11 mouse cellular contexts compared by ENCODE assay signal in genomic region chr11:68113454-68114100, GRCm38 (mm10).
A peak's percentile ranks its signal among the peaks of the same experiment; 100 is the strongest.
DNase-seq lines count a peak whose midpoint lies in the region; ATAC-seq and TF ChIP-seq lines count a peak whose summit lies in the region.
"Had no signal": no experiment of that assay in that cellular context is flagged by ENCODE, and none has a peak within 500 bp of the region (broad histone marks: within the 10 kb centered on the region; RNA-seq: fewer than 3 reads in every experiment).

No protein-coding gene starts in this region.

- ATAC-seq in heart, embryonic 11.5 days (replicated peaks; ENCODE audit: insufficient number of reproducible peaks, low FRiP score, low TSS enrichment), result no peak
- no peak for ATAC-seq in forebrain, embryonic 11.5 days (replicated peaks; ENCODE audit: low FRiP score)
- no peak for ATAC-seq in hindbrain, postnatal 0 days
- peak; percentile 34; the same call in 1 of the 2 replicates for ATAC-seq in midbrain, embryonic 13.5 days
- ATAC-seq: inflammation-experienced regulatory T-cells, adult 6 months had no signal

- H3K4me3 ChIP-seq in heart, embryonic 11.5 days (ENCODE audit: low read depth, low read length), result no peak overlapping the region
- no peak overlapping the region for H3K4me3 ChIP-seq in forebrain, embryonic 11.5 days (ENCODE audit: low read depth, low read length)
- H3K4me3 ChIP-seq in hindbrain, postnatal 0 days (ENCODE audit: low read length), result no peak overlapping the region
- no peak overlapping the region for H3K4me3 ChIP-seq in midbrain, embryonic 13.5 days (replicated peaks)
- H3K4me3 ChIP-seq: limb, embryonic 12.5 days had no signal

- H3K27me3 ChIP-seq in heart, embryonic 11.5 days (ENCODE audit: control insufficient read depth, insufficient read depth, low read length), result no peaks in the 10 kb centered on the region
- no peaks in the 10 kb centered on the region for H3K27me3 ChIP-seq in forebrain, embryonic 11.5 days (ENCODE audit: control insufficient read depth, insufficient read depth, low read length)
- no peaks in the 10 kb centered on the region for H3K27me3 ChIP-seq in hindbrain, postnatal 0 days (ENCODE audit: insufficient read depth, low read length)
- no peaks in the 10 kb centered on the region for H3K27me3 ChIP-seq in midbrain, embryonic 13.5 days
- H3K27me3 ChIP-seq: limb, embryonic 12.5 days had no signal

- H3K4me1 ChIP-seq in heart, embryonic 11.5 days (ENCODE audit: control insufficient read depth, insufficient read depth, low read length), result peaks cover 14% of the 10 kb centered on the region; the same call in 1 of the 2 replicates
- peaks cover 8% of the 10 kb centered on the region for H3K4me1 ChIP-seq in forebrain, embryonic 11.5 days (replicated peaks; ENCODE audit: control insufficient read depth, insufficient read depth, low read length)
- H3K4me1 ChIP-seq in hindbrain, postnatal 0 days (ENCODE audit: insufficient read depth, low read length), result no peaks in the 10 kb centered on the region
- peaks cover 14% of the 10 kb centered on the region for H3K4me1 ChIP-seq in midbrain, embryonic 13.5 days (replicated peaks)

- no peak for DNase-seq in heart, adult 8-10 months (ENCODE audit: low spot score)
- no peak for DNase-seq in forebrain, embryonic 11.5 days (ENCODE audit: low spot score)
- DNase-seq in hindbrain, postnatal 0 days (ENCODE audit: low spot score), result peak; percentile 17
- no peak for DNase-seq in ovary, postnatal 10 days (ENCODE audit: low spot score)
- DNase-seq in spleen, adult 18-20 months, result no peak
- no peak for DNase-seq in cerebellum, adult 11 months
- DNase-seq: adrenal gland, adult 8-10 months had no signal

- WGBS in heart, embryonic 11.5 days (ENCODE audit: insufficient replicate concordance), result 31% methylated on average over 11 of the region's 11 CpGs
- 39% methylated on average over 11 of the region's 11 CpGs for WGBS in forebrain, embryonic 11.5 days
- 21% methylated on average over 11 of the region's 11 CpGs for WGBS in hindbrain, postnatal 0 days
- 20% methylated on average over 11 of the region's 11 CpGs for WGBS in midbrain, embryonic 13.5 days

- peak overlapping the region; percentile 31 for H3K4me2 ChIP-seq in heart, embryonic 11.5 days
- H3K4me2 ChIP-seq in forebrain, embryonic 11.5 days (ENCODE audit: low read depth, low read length, severe bottlenecking), result no peak overlapping the region
- H3K4me2 ChIP-seq in hindbrain, postnatal 0 days (ENCODE audit: low read depth, low read length), result no peak overlapping the region
- H3K4me2 ChIP-seq in midbrain, embryonic 13.5 days (replicated peaks), result 0 out of 2 replicates have a peak overlapping the region, but pooled peaks have one; percentile 2
- H3K4me2 ChIP-seq: limb, embryonic 12.5 days had no signal

- H3K36me3 ChIP-seq in heart, embryonic 11.5 days (ENCODE audit: control insufficient read depth, insufficient read depth, low read length), result no peaks in the 10 kb centered on the region
- no peaks in the 10 kb centered on the region for H3K36me3 ChIP-seq in forebrain, embryonic 11.5 days (ENCODE audit: control insufficient read depth, insufficient read depth, low read length)
- H3K36me3 ChIP-seq in hindbrain, postnatal 0 days (ENCODE audit: insufficient read depth, low read length), result no peaks in the 10 kb centered on the region
- no peaks in the 10 kb centered on the region for H3K36me3 ChIP-seq in midbrain, embryonic 13.5 days
- H3K36me3 ChIP-seq: limb, embryonic 12.5 days had no signal

- H3K9me3 ChIP-seq in heart, embryonic 11.5 days (replicated peaks; ENCODE audit: control insufficient read depth, low read length), result no peaks in the 10 kb centered on the region
- H3K9me3 ChIP-seq in forebrain, embryonic 11.5 days (ENCODE audit: control insufficient read depth, low read length), result no peaks in the 10 kb centered on the region
- no peaks in the 10 kb centered on the region for H3K9me3 ChIP-seq in hindbrain, postnatal 0 days (ENCODE audit: low read length)
- H3K9me3 ChIP-seq in midbrain, embryonic 13.5 days, result no peaks in the 10 kb centered on the region
- H3K9me3 ChIP-seq: limb, embryonic 12.5 days had no signal

- no peak overlapping the region for H3K27ac ChIP-seq in heart, embryonic 11.5 days (ENCODE audit: low read depth, low read length)
- peak overlapping the region; percentile 39; the same call in 1 of the 2 replicates for H3K27ac ChIP-seq in forebrain, embryonic 11.5 days (ENCODE audit: low read depth, low read length)
- no peak overlapping the region for H3K27ac ChIP-seq in hindbrain, postnatal 0 days
- peak overlapping the region; percentile 35 for H3K27ac ChIP-seq in midbrain, embryonic 13.5 days
- H3K27ac ChIP-seq: limb, embryonic 12.5 days had no signal

- TF ChIP-seq CTCF in hindbrain, postnatal 0 days (IDR thresholded peaks at IDR 0.05; ENCODE audit: low read depth), result no peak

- H3K9ac ChIP-seq in heart, embryonic 11.5 days (ENCODE audit: low read depth, low read length), result no peak overlapping the region
- H3K9ac ChIP-seq in forebrain, embryonic 11.5 days (ENCODE audit: low read length), result no peak overlapping the region; the same call in 1 of the 2 replicates
- H3K9ac ChIP-seq in hindbrain, postnatal 0 days (replicated peaks; ENCODE audit: low read length), result no peak overlapping the region
- no peak overlapping the region for H3K9ac ChIP-seq in midbrain, embryonic 13.5 days (replicated peaks)
- H3K9ac ChIP-seq: limb, embryonic 12.5 days had no signal

Comparison
In these comparisons a context has a peak if more than half of its experiments do, and no peak if none do; other contexts are left out.
1. H3K27ac ChIP-seq: peak in forebrain, embryonic 11.5 days (single experiment) and midbrain, embryonic 13.5 days (single experiment); none in heart, embryonic 11.5 days (single experiment) and hindbrain, postnatal 0 days (single experiment).
2. H3K4me2 ChIP-seq: peak in heart, embryonic 11.5 days (single experiment) and midbrain, embryonic 13.5 days (single experiment); none in forebrain, embryonic 11.5 days (single experiment) and hindbrain, postnatal 0 days (single experiment).